Mouse (Mus musculus) A20 (cell line): ENCODE measurements around the gene Chchd2.

Experiments
- DNase-seq: peaks from one replicate; pipeline ENCODE4 v3.0.0-alpha.2; 2011; ENCODE audit warnings: low read depth, low spot score

Gene Chchd2

DNA sequence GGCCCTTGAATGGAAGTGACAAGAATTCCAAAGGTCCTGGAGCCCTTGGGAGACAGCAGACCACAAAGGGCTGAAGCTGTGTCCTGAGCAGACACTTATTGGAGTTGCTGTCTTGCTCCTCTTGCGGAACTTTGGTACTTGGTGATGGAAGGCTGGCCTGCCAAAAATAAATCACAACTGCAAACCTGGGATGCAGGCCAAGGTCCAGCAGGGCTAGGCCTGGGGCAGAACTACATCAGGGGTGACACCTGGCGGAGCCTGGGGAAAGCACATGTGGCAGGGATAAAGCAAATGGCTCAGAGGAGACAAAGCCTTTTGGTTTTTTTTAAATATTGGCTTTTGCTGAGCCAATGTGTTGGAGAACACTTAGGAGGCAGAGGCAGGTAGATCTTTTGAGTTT is 8.3 kb downstream of the Chchd2 start:
- DNase-seq = no peak

DNA sequence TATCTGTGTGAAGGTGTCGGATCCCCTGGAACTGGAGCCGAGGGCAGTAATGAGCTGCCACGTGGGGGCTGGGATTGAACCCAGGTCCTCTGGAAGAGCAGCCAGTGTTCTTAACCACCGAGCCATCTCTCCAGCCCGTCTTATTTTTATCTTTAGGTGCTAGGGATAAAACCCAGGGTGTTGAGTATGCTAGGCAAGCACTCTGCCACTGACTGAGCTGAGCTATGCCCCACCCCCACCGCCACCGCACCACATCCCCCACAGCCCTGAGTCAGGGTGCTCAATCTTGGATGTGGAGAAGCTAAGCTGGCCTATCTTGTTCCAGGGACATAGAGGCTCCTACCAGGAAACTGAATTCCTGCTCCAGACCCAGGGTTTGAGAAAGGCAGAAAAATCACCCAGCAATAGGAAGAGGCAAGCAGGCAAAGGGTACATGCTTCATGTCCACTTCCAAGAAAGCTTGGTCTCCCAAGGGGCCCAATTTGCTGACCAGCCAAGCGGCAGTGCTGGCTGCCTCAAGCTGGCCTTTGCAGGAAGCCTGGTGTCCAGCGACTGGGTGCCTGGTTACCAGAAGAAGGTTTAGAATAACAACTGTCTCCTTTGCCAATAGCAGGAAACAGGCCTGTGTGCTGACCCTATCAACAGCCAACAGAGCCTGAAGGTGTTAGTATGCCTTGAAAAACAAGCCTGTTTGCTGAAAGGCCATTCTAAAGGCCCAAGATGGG is 9.4 kb downstream of the Chchd2 start:
- no peak for DNase-seq

DNA sequence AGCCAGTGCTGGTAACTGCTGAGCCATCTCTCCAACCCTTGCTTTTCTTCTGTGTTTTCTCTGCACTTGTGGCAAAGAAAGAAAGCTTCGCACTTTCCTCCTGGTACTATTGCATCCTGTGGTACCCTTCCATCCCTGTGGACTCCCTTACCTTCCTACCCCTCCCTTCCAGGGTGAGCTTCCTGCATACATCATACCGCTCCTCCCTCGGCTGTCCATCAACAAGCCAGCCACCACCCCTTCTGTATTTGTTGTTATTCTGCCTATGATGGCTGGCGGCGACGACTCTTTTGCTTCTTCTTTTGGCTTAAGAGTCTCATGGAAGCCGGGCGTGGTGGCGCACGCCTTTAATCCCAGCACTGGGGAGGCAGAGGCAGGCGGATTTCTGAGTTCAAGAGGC is 12.2 kb downstream of the Chchd2 start:
- no peak for DNase-seq

DNA sequence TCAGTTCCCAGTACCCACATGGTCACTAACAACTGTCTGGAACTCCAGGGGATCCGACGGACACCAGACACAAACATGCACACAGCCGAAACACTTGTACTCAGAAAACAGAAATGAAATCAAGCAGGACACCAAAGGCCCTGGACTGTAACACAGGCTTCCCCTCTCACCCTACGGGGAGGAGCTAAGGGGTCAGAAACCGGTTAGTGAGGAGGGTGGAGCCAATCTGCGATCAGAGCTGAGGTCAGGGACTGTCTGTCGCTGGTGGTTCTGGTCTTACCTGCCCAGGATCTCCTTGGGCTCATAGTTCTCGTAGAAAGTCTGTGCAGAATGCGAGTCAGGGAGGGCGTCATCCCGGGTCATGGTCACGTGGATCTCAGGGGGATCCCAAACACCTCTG is 13.3 kb downstream of the Chchd2 start:
- DNase-seq = peak; percentile 84

DNA sequence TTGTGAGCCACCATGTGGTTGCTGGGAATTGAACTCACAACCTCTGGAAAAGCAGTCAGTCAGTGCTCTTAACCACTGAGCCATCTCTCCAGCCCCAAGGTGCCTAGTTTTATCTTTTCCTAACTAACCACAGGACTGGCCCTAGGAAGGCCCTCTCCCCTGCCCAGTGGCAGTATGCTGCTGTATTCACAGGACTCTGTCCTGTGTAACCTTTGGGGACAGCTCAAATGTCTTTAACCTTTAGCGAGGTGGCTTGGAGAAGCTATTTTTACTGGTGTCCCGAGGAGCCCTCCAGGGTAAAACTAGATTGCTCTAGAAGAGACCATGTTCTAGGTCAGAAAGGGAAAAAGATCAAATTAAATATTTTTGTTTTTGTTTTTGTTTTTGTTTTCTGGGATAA is 16.0 kb downstream of the Chchd2 start:
- DNase-seq = no peak

DNA sequence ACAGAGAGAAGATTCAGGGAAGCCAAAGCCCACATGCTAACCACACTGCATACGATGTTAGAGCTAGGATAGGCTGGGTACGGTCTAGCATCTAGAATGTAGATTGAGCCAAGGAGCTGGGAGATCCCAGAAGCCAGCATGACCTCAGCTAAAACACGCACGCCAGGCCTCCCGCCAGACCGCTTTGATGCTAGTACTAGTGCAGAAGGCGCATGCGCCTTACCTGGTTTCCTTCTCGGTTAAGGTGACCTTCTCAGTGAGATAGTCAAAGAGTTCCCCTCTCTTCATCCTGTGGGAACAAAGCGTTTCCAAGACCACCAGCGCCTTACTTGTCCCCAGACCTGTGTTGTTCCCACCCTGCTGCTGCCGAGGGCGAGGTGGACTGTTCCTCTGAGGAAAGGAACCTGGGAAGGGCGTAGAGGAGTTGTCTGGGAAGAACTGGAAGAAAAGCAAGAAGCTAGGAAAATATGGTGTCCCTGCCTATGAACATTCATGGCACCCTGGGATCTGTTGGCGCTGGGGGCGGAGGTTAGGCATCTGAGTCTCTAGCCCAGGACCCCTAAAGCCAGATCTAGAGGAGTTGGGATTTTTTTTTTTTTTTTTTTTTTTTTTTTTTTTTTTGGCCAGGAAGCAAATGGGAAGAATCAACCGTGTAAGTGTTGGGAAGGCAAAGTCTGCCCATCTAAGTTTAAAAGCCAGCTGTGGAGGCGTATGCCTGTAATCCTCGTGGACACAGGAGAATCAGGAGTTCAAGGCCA is 17.9 kb downstream of the Chchd2 start:
- no peak for DNase-seq

DNA sequence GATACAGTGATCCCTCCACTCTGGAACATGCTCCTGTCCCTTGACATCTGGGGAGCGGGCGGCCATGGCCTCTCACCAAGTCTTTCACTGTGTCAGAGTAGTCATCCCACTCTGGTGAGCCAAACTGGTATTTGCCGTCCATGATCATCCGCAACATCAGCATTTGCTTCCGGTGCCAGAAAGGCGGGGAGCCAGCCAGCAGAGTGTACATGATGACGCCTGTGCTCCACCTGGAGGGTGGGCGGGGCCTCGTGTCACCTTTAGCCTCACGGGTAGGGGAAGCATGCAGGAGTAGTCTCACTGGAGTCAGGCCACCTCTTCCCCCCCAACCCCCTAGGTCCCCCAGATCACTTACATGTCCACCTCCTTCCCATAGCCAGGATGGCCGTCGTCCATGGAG is 21.4 kb downstream of the Chchd2 start:
- DNase-seq = no peak

DNA sequence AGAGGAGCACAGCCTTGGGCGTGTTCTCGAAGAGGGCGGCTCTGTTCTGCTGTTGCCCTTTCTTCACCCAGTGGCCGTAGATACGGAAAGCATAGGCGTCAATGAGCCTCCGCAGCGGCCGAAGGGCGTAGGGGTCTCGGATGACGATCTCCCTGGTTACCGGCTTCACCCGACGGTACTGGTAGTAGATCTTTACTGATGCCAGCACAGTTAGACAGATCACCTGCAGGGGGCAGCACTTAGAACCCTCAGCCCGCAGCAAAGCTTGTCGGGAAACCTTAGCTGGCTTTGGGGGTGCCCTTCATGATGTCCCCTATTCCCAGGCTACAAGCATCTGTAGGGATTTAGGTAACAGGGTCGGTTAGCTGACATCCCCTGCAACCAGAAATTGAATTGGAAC is 22.8 kb downstream of the Chchd2 start:
- DNase-seq = peak; percentile 79

DNA sequence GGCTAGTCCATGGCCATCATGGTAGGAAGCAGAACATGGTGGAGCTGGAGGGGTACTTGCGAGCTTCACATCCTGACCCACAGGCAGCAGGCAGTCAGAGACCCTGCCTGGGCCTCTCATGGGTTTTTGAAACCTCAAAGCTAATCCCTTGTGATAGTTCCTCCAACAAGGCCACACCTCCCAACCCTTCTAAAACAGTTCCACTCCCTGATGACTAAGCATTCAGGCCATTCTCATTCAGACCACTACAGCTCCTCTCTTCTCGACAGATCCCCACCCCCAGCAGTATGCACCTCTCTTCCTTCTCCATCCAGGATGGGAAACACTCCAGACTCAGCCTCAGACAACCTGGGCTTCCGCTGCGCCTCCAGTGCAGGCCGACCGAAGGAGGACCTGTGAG is 24.9 kb downstream of the Chchd2 start:
- DNase-seq = no peak

DNA sequence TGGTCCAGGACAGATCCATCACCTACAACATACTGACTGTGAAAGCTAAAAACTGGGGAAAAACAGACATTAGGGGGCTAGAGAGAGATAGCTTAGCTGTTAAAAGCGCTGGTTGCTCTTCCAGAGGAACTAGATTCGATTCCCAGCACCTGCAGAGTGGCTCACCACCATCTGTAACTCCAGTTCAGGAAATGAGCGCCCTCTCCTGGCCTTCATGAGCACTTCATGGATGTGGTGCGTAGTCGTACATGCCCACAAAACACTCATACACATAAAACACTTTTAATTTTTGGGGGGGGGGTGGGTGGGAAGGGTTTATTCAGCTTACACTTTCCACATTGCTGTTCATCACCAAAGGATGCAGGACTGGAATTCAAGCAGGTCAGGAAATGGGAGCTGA is 30.9 kb downstream of the Chchd2 start:
- peak; percentile 22 for DNase-seq

DNA sequence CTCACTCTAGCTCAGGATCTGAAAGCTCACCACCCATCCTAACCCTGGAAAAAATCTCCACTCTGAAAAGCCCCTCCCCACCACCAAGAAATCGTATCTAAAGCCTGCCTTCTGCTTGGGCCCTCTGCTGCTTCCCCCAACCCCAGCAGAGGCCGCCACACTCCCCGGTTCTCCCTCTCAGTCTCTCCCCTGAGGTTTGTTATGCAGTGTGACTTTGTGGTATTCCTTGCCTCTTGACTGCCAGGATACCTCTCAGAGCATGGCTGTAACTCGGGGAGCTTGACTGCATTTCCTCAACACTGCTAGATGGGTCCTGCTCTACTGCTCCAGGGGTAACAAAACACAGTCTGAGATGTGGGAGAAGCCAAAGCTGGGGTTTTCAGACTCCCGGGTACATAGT is 32.1 kb downstream of the Chchd2 start:
- no peak for DNase-seq

DNA sequence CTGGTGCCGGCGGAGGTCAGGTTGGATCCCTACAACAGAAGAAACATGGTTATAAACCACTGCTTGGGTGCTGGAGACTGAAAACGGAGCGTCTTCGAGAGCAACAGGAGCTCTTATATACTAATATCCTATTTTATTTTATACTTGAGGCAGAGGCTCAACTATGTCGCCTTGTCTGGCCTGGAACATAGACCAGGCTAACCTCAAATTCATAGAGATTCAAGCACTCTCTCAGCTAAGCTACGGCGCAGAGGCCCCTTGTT is 39.8 kb downstream of the Chchd2 start:
- DNase-seq = no peak

DNA sequence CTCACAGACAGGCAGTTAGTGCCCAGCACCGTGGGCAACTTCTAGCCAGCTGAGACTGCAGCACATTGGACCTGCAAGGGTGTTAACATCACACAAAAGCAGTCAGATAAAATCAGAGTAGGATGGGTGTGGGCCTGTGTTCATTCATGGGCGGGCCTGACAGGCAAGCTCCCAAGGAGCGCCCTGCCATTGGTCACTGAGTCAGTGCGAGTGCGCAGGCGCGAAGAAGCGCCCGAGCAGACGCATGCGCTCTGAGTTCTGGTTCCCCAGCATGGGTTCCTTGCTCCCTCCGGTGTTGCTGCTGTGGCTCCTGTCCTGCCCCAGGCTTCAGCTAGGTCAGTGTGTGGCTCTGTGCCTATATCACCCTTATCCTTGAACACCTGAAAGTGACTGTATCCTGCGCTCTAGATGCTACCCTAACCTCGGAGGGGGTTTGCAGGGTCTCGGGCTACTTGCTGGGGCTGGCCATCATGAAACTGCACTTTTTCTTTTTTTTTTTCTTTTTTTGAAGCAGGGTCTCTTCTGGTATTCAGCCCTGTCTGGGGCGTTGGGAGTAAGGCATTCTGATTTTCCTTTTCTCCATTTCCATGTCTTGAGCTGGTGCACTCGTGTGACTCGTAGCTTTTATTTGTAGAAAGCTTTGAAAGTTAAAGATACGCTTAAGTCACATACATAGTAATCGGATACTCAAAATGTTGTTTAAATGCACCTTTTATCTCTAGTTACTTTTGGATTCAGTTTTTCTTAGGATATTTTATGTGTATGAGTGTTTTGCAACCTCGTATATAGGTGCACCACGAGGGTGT is 40.3 kb downstream of the Chchd2 start, which contains the start of gene Sumf2:
TSS of gene Sumf2 (plus strand) at position 235 of the 806 bp plus-strand sequence.
- no peak for DNase-seq

DNA sequence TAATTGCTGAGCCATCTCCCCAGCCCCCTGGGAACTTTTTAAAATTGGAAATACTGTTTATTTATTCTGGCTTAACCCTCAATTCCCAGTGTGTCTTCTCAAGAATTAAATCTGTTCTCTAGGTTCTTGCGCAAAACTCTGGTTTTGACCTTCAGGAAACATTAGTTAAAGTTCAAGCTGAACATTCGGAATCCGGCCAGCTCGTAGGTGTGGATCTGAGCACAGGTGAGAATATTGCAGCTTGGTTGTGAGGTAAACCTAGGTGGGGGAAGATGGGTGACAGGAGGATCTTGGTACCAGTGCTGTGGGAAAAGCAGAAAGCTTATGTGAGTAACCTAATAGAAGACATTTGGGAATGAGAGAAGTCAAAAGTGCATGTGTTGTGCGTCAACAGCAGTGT is 42.4 kb downstream of the Chchd2 start:
- DNase-seq = no peak
